Mouse (Mus musculus): ENCODE data around the gene Il34.

Gene Il34

GRCm38 (mm10) chr8:110776335-110776734, 29.4 kb downstream of the Il34 start:
- no peak for DNase-seq (ENCODE audit: low spot score)

- no peak for DNase-seq (ENCODE audit: low spot score)
Measured at GRCm38 (mm10) chr8:110775721-110776120, 30.0 kb downstream of the Il34 start.

GRCm38 (mm10) chr8:110775316-110775715, 30.4 kb downstream of the Il34 start:
- DNase-seq (ENCODE audit: low spot score), result peak; percentile 41

- no peak for DNase-seq (ENCODE audit: low spot score)
Measured at GRCm38 (mm10) chr8:110774725-110775124, 31.0 kb downstream of the Il34 start.

- no peak for DNase-seq (ENCODE audit: low spot score)
Measured at GRCm38 (mm10) chr8:110774047-110774446, 31.7 kb downstream of the Il34 start.

GRCm38 (mm10) chr8:110772452-110772851, 33.3 kb downstream of the Il34 start:
- no peak for DNase-seq (ENCODE audit: low spot score)

GRCm38 (mm10) chr8:110767261-110767660, 38.5 kb downstream of the Il34 start:
- DNase-seq (ENCODE audit: low spot score), result no peak

- DNase-seq (ENCODE audit: low spot score), result no peak
Measured at GRCm38 (mm10) chr8:110764671-110765070, 41.1 kb downstream of the Il34 start.

- no peak for DNase-seq (ENCODE audit: low spot score)
Measured at GRCm38 (mm10) chr8:110761988-110762387, 43.7 kb downstream of the Il34 start.

- no peak for DNase-seq (ENCODE audit: low spot score)
Measured at GRCm38 (mm10) chr8:110761185-110761584, 44.5 kb downstream of the Il34 start.

GRCm38 (mm10) chr8:110760280-110760940, 45.3 kb downstream of the Il34 start:
- DNase-seq (ENCODE audit: low spot score), result no peak

GRCm38 (mm10) chr8:110756196-110756595, 49.5 kb downstream of the Il34 start:
- no peak for DNase-seq (ENCODE audit: low spot score)

GRCm38 (mm10) chr8:110755511-110756170, 50.1 kb downstream of the Il34 start:
- no peak for DNase-seq (ENCODE audit: low spot score)

GRCm38 (mm10) chr8:110754713-110755112, 51.0 kb downstream of the Il34 start:
- no peak for DNase-seq (ENCODE audit: low spot score)

GRCm38 (mm10) chr8:110751490-110751889, 54.2 kb downstream of the Il34 start:
- no peak for DNase-seq (ENCODE audit: low spot score)

- no peak for DNase-seq (ENCODE audit: low spot score)
Measured at GRCm38 (mm10) chr8:110750269-110750668, 55.5 kb downstream of the Il34 start.

- no peak for DNase-seq (ENCODE audit: low spot score)
Measured at GRCm38 (mm10) chr8:110749500-110750170, 56.1 kb downstream of the Il34 start.

- no peak for DNase-seq (ENCODE audit: low spot score)
Measured at GRCm38 (mm10) chr8:110746661-110747060, 59.1 kb downstream of the Il34 start.

- no peak for DNase-seq (ENCODE audit: low spot score)
Measured at GRCm38 (mm10) chr8:110745162-110745561, 60.6 kb downstream of the Il34 start.

- no peak for DNase-seq (ENCODE audit: low spot score)
Measured at GRCm38 (mm10) chr8:110742452-110742818, 63.3 kb downstream of the Il34 start.

- DNase-seq (ENCODE audit: low spot score), result no peak
Measured at GRCm38 (mm10) chr8:110741816-110742451, 63.8 kb downstream of the Il34 start.

GRCm38 (mm10) chr8:110740629-110741175, 65.0 kb downstream of the Il34 start:
- no peak for DNase-seq (ENCODE audit: low spot score)
